Mouse (Mus musculus) adrenal gland (tissue): Measurements from ENCODE around the gene Cutal.

Source experiments
- intact Hi-C: fragments of 180-260 bp; cut with DNase I; formaldehyde crosslinking; loops from one replicate; pipeline ENCODE4 v1.15.1; 2025

Cutal gene

DNA sequence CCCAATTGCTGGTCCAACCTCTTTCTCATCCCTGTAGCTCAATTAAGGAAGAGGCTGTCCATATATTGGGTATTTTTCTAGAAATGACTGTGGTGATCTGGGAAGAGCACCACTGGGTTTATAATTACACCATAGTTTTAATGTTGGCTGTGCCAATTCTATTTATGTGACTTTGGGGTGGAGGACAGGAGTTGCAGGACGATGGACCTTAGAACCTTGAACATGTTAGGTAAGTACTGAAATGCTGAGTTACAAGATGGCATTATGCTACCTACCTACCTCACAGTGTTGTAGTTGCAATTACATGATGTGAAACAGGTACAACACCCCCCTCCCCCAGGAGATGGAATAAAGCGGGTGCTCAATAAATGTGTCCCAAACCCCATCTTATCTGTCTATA is 8.6 kb downstream of the Cutal start:
- intact Hi-C loops: no loop called here

DNA sequence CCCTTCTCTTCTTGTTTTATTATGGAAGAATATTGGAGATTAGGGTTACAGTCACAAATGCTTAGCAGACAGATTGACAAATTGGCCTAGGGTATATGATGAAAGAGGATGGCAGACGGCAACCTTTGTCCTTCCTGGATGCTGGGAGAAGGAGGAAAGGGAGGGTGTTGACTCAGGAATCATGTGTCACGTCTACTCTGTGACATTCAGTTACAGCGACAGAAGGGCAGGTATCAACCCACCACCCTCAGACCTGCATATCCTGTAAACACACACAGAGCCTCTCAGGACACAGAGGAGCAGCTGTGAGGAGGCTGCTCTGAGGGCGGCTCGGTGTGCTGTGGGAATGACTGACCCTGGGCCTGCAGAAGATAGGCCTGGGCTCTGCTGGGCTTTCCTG is 9.0 kb downstream of the Cutal start:
- intact Hi-C loops: no loop called here

DNA sequence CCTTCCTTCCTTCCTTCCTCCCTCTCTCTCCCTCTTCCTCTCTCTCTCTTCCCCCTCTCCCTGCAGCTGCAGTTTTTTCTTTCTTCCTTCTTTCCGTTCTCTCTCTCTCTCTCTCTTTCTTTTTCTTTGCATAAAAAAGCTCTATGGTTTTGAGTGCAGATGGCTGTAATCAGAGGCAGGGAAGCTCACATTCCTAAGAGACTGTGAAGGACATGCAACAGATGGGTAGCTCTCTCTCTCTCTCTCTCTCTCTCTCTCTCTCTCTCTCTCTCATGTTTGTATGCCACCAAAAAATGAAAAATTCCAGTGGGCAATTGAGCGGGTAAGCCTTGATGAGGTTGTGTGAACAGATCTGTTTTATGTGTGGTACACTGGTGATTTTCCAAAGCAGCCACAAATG is 10.0 kb downstream of the Cutal start:
- intact Hi-C loops: no loop called here

DNA sequence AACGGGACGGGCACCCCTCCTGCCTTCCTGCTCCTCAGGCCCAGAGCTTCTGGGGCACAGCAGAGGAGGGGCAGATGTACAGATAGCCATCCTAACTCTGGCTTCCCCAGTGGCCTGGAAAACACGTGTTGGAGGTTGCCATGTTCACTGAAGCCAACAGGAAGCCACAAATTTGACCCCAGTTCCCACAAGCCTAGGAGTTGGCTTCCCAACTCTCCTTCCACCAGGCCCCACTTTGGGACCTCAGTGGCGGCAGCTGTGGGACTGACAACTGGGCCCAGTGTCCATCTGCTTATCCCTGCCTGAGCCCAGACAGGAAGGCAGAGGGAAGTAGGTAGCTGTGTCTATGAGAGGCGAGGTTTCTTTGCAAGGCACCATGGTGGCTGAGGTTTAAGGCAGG is 19.8 kb downstream of the Cutal start:
- intact Hi-C loops: no loop called here

DNA sequence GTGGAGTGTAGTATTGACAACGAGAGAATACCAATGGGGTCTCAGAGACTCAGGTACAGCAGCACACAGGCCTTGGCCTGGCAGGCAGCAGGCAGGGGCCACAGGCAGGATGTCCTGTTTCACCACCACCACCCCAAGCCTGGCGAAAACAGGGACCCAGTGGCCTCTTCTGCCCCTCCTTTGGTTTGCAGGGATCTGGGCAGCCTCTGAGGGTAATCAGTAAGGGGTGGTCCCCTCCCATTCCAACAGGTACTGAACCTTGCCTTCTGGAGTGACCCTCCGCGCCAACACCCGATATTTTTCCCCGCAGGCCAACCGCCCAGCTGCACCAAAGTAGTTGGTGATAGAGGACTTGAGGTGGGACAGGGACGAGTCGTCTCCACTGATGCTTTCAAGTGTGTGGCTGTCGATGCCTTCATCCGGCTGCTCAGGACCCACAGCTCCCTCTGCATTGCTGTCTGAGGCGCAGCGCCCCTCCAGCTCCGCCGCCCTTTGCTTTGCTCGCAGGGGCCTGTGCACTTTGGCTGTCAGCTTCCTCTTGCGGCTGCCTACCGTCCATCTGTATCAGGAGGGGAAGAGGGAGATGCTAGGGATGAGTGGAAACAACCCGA is 21.4 kb downstream of the Cutal start:
- intact Hi-C loops: loop anchor here (5.0 kb wide), 1 partner anchor 77 kb away; no protein-coding TSS in a partner anchor

DNA sequence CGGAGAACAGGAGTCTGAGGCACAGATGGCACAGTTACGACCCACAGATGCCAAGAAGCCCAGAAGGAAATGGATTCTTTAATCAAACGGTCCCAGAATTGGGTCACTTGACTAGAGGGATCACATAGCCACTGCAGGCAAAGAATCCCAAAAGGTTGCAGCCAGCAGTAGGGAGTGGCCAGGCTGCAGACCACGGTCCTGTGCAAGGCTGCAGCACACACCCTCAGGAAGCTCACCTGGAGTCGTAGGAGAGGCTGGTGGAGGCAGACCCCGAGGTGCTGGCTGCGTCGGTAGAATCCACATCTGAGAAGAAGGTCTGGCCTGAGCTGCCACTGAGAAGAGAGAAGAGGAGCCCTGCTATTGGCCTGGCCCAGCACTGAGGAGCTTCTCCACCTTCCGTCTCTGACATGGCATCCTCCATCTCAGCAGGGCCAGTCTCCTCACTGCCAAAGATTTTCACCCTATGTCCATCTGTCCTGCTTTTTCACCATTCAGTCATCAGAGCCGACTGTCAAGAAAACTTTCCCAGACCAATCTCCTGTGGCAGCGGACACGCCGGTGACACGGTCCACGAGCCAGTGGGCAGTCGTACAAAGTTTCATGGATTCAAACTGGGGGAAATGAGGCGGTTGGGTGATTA is 22.7 kb downstream of the Cutal start:
- intact Hi-C loops: loop anchor here (5.0 kb wide), 1 partner anchor 75 kb away; no protein-coding TSS in a partner anchor

DNA sequence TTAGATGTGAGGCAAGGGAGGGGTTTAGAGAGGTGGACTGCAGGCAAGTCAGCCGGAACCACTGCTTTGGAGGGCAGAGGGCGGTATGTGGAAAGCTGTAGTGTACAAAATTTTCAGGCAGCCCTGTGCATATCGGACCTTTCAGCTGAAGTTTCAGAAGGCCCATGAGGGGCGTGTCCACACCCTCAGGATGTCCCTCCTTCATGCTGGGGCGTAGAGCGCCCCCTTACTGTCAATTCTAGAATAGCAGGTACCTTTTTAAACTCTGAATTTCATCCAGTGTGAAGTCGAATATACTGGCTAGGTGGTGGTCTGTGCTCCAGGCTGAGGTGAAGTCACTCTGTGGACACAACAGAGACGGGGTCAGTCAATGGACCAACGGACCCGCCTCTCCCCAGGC is 23.6 kb downstream of the Cutal start:
- intact Hi-C loops: loop anchor here (5.0 kb wide), 1 partner anchor 74 kb away; no protein-coding TSS in a partner anchor

DNA sequence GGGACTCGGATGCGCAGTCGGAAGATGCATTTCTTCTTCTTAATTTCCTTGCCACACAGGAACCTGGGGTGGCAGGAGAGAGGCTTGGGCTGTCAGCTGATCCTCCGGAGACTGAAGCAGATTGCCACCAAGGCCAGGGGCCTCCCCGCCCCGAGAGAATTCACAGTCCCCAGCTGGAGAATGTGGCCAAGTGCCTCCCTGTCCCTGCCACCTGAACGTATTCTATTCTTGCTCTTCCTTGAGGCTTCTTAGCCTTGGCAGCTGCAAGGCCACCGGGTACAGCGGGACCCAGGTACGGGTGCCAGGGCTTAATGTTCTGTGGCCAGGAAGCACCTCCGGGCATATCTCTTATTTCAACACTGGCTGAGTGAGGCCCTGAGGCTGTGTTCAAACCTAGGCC is 25.5 kb downstream of the Cutal start:
- intact Hi-C loops: loop anchor here (5.0 to 10.0 kb wide), 2 partner anchors 73 to 75 kb away; partner anchors contain the start of gene Fbxw2

DNA sequence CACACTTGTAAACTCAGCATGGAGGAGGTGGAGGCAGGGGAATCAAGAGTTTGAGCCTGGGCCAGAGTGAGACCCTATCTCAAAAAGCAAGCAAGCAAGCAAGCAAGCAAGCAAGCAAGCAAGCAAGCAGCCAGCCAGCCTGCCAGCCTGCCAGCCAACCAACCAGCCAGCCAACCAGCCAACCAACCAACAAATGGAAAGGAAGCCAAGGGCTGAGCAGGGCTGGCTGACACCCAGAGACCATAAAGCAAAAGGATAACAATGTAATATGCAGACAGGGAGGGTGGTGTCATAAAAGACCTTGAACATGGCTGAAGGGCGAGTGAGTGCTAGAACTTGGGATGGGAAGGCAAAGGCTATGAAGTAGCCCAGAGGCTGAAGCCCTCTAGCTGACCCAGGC is 26.2 kb downstream of the Cutal start:
- intact Hi-C loops: loop anchor here (10.0 kb wide), 1 partner anchor 76 kb away; the partner anchor contains the start of gene Fbxw2

DNA sequence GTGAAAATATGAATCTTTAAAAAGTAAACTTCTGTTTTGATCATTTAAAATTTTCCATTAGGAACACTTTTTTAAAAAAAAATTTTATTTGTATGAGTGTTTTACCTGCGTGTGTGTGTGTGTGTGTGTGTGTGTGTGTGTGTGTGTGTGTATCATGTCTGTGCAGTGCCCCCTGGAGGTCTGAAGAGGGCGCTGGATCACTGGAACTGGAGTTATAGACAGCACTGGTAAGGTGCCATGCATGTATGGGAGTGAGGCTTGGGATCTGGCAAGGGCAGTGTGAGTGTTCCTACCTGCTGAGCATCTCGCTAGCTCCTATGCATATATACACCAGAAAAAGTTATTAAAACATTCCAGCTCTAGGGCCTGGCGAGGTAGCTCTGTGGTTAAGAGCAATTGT is 27.5 kb downstream of the Cutal start:
- intact Hi-C loops: loop anchor here (10.0 kb wide), 1 partner anchor 77 kb away; the partner anchor contains the start of gene Fbxw2

DNA sequence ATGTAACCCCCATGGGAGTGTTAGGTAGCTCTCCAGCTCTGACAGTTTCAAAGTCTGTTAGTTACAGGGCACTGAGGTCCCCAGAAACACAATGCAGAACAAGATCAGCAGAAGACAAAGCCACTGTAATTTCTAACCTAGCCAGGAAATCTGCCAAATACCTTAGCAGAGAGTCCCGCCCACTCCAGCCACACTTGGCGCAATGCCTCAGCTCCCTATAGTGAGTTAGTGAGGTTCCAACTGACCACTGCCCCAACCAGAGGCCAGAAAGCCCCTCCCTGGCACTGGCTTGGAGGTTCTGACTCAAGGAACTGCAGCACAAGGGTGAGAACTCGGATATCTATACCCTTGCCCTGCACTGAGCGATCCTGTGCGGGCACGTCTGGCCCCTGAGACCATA is 28.5 kb downstream of the Cutal start:
- intact Hi-C loops: loop anchor here (10.0 kb wide), 1 partner anchor 78 kb away; the partner anchor contains the start of gene Fbxw2

DNA sequence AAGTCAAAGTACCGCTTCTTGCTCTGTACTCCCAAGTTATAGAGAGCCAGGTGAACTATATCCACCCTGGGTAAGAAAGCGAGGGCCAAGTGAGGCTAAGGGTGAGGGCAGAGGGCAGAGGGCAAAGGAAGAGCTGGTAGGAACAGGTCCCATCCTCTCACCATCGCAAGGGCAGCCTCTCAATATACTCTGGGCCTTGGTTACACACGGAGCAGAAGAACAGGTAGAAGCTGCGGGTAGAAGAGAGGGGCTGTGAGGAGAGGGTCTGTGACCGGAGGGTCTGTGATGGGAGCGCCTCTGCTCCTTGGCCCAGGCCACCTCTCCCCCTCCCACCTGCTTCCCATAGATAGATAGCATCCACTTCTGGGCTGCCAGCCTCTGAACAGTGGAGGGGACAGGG is 29.0 kb downstream of the Cutal start:
- intact Hi-C loops: loop anchor here (10.0 kb wide), 1 partner anchor 78 kb away; the partner anchor contains the start of gene Fbxw2

DNA sequence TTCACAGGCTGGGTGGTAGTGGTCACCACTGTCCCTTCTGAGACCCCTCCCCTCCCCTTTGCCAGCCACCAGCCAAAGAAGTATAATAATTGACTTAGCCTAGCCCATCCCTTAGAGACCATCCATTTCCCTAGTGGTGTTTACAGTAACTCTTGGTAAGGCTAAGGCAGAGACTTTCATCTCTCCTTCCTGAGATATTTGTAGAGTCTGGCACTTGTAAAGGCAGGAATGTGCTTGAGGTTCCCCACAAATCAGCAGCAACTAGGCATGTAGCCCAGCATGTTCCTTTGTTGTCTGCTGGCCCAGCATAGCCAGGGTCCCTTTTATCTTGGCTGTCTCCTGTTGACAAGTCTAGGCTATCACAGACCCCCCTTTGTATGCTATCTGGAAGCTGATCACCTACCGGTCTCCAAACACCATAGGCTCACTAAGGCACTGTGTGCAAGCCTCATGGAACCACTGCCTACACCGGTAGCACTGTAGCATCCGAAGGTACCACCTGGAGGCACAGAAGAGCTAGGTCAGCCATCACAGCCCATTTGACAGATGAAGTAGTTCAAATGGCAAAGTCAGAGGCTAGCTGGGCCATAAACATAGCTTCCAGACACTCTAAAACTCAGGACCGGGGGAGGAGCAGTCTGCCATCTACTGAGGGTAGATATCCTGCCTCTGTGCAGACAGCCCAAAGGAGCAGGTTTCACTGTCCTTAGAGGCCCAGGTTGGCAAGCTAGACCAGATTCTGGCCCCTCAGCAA is 29.6 kb downstream of the Cutal start:
- intact Hi-C loops: loop anchor here (10.0 kb wide), 1 partner anchor 79 kb away; the partner anchor contains the start of gene Fbxw2

DNA sequence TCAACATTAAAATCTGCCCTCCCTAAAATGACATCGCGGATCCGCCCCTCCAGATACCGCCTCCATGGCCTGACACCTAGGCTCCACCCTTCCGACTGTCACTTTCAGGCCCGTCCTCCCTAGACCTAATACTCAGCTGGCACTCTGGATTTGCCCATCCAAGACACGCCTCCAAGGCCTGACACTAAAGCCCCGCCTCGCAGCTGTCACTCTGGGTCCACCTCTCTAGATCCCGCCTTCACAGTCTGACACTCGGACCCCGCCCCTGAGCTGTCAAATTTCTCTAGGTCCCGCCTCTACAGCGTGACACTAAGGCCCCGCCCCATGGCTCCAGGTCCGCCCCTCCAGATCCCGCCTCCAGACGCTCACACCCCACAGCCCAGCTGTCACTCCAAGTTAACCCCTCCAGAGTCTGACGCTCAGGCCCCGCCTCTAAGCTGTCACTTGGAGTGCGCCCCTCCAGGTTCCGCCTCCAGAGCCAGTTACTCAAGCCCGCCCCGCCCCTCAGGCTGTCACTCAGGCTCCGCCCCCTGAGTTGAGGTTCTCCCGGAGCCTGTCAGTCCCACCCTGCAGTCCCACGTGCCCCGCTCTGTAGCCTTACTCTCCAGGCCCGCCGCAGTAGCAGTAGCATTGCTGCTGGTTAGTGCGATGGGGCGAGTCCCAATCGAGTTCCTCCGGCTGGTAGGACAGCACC is 30.8 kb downstream of the Cutal start:
- intact Hi-C loops: loop anchor here (10.0 kb wide), 1 partner anchor 80 kb away; the partner anchor contains the start of gene Fbxw2

DNA sequence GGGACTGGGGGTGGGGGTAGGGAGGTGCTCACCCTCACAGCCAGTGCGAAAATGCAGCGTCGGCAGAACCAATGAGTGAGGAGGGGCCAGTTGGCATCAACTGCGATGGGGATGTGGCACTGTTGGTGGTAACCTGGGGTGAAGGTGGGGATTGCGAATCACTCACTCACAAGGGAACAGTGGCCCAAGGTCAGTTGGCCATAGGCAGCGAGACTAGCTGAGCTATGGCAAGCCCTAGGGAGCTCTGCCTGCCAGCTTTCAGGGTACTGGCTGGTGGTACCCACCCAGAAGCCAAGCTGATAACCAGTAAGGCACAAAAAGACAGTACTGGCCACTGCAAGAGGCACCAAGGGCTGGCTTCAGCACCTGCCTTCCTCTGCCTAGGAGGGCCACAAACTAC is 32.2 kb downstream of the Cutal start:
- intact Hi-C loops: loop anchor here (10.0 kb wide), 1 partner anchor 82 kb away; the partner anchor contains the start of gene Fbxw2

DNA sequence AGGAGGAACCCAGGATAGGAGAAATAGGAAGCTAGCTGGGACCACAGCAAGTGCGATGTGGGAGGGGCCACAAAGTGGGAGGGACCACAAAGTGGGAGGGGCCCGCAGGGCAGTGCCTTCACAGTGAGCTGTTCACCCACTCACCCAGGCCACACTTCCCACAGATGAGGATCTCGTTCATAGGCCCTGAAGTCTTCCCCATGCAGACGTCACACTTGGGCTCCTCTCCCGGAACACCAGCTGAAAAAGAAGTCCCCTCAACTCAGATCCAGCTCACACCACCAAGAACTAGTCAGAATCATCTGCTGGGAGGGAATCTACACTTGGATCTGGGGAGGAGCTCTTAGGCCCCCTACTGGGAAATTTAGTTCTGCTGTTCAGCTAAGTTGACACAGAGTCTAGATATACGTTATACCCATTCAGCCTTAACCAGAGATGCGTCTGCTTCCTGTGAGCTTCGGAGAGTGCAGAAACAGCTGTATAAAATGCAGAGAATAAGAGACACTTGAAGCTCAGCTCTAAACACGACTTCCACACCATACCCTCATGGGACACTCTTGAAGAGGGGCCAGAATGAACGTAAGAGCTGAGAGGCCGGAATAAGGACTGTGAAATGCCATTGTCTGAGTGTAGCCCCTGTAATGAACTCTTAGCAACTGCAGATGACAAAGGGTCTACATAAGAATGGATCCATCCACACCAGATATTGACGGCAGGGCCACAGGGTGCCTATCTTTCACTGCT is 32.8 kb downstream of the Cutal start:
- intact Hi-C loops: loop anchor here (10.0 kb wide), 1 partner anchor 82 kb away; the partner anchor contains the start of gene Fbxw2

DNA sequence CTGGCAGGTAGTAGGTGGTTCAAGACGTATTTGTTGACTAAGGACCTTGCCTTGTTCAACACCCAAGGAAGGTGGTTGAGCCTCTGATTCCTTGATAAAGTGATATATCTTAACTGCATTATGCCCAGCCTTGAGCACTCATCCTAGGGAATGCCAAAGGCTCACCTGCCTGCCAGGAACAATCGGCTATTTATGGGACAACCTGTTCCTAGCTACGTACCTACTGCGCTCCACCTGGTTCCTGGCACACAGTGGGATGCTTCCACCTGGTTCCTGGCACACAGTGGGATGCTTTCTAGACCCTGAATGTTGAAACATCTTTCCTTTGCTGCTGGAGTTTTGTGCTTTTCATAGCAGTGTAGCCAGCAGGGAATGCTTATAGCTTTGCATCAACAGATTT is 35.5 kb downstream of the Cutal start:
- intact Hi-C loops: loop anchor here (10.0 kb wide), 1 partner anchor 85 kb away; the partner anchor contains the start of gene Fbxw2

DNA sequence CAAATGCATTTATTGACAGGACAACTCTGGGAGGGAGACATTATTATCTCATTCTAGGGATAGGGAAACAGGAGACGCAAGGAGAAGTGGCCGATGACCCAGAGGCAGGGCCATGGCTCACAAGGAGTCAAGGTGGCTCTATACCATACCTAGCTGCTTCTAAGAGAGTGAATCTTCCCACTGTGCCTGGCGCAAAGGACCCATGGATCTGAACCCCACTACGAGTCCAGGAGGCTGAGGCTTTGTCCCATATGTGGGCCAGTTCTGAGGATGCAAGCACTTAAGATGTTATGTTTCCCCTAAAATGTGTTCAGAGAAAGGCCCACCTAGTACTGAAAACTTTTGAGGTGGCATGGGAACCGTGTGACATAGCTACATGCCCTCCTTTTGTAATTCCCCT is 37.7 kb downstream of the Cutal start:
- intact Hi-C loops: no loop called here

DNA sequence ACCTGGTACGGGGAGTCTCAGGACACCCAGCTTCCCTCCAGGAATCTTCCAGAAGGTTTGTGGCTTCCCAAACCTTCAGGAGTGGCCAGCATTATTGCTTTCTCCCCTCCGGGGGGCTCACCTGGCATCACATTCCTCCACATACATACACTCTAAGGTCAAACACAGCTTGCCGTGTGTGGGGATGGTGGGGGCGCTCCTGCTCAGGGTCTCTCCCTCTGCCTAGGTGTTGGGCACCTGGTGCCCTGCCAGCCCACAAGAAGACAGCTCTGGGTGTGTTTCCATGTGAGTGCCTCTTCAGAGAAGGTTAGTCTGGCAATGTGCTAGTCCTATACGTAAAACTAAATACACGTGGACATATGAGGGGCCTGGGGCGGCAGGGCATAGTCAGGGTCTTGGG is 38.4 kb downstream of the Cutal start:
- intact Hi-C loops: no loop called here
